Mouse (Mus musculus): ENCODE data around the gene Ccdc154. TPM values are rescaled to one million over a fixed set of nuclear protein-coding genes. Genes with fewer than 3 reads are reported as not detected.

The Ccdc154 gene
- polyA plus RNA-seq, 1 experiment = not detected

DNA sequence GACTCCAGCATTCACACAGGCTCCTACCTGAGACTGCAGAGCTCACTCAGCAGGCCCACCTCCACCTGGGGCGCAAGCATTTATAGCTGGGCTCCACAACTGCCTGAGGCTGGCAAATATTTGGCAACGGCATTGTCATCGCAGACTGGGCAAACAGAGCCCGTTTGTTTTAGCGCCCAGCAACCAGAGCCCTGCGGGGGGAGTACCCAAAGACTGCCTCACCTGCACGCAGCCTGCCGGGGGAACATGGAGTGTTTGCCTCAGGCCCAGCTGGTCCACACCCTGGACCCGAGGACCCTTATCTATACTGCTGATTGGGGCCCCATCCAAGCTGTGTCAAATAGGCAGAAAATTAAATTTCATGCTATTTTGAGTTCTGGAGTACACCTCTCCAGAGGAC lies 13.2 kb downstream of the Ccdc154 start, which contains the start of gene Gm38655:
Gene Gm38655 (minus strand): TSS at position 61 of the 400 bp plus-strand sequence.
- no peak within 1 kb of the TSS for H3K4me3 ChIP-seq (replicated peaks; ENCODE audit: extremely low read depth, low read depth, low read length)
- 56% methylated on average over 9 of the region's 9 CpGs for WGBS
- H3K4me1 ChIP-seq (ENCODE audit: control insufficient read depth, insufficient read depth, low read length) = no peaks in the 10 kb centered on the region
- peak; percentile 43 for DNase-seq
- no peak for TF ChIP-seq CTCF (IDR thresholded peaks at IDR 0.05; ENCODE audit: insufficient read depth, low read length)
- no peak; the same call in 1 of the 2 replicates for TF ChIP-seq POLR2A (IDR thresholded peaks at IDR 0.05; ENCODE audit: borderline replicate concordance, extremely low read depth, low read depth, low read length)

DNA sequence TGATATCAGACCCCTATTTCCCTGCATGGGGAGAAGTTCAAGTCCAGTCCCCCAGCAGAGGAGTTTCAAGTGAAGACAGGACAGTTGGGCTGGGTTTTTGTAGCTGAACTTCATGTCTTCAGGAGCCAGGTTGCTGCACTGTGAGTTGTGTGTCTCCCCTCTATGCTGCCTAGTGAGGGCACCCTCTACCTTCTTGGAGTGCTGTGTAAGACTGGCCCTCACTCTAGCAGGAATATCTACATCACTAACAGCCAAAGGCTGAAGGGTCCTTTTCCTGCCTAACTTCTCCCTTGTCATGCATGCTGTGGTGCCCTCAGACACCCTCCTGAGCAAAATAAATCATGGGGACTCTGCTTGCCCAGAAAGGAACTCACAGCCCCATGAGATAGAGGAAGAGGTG lies 21.0 kb downstream of the Ccdc154 start:
- no peak for DNase-seq
- no peak for TF ChIP-seq POLR2A (IDR thresholded peaks at IDR 0.05; ENCODE audit: borderline replicate concordance, extremely low read depth, low read depth, low read length)
- no peak for TF ChIP-seq CTCF (IDR thresholded peaks at IDR 0.05; ENCODE audit: insufficient read depth, low read length)
- no peak overlapping the region for H3K4me3 ChIP-seq (replicated peaks; ENCODE audit: extremely low read depth, low read depth, low read length)
- peaks cover 5% of the 10 kb centered on the region for H3K4me1 ChIP-seq (ENCODE audit: control insufficient read depth, insufficient read depth, low read length)

DNA sequence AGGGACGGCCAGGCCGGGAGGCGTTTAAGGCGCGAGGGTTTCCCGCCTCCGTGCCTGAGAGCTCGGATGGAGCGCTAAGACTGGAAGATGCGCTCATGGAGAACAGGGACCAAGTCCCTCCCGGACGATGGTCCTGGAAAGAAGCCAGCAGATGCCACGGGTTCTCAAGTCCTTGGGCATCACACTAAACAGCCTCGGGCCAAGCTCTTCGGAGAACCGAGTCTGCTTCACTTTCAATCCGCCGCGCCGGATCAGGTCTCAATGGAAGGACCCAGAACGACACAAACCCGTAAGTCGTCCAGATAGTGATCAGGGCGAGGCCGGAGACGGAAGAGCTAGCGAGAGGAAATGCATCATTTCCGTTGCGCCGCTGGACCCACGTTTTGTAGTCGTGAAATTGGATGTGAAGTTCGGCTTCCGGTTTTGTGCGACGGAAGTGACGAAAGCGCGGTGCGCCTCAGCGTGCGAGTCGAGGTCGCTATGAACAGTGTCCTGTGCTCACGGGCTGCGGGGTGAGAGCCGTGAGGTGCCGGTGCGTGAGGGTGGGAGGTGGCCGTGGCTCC lies 21.9 kb downstream of the Ccdc154 start, which contains the start of gene BC003965:
Gene BC003965 (plus strand): TSS at position 426 of the 563 bp plus-strand sequence.
- WGBS = under 1% methylated on average over 50 of the region's 50 CpGs
- Histone ChIP-seq H3K4me1 (ENCODE audit: control insufficient read depth, insufficient read depth, low read length) (peaks cover 5% of the 10 kb centered on the region), H3K4me3 (replicated peaks; ENCODE audit: extremely low read depth, low read depth, low read length) (peak within 1 kb of the TSS; percentile 84)
- DNase-seq = peak; percentile 98
- TF ChIP-seq CTCF (IDR thresholded peaks at IDR 0.05; ENCODE audit: insufficient read depth, low read length) = no peak
- TF ChIP-seq POLR2A (IDR thresholded peaks at IDR 0.05; ENCODE audit: borderline replicate concordance, extremely low read depth, low read depth, low read length) = peak; percentile 95

DNA sequence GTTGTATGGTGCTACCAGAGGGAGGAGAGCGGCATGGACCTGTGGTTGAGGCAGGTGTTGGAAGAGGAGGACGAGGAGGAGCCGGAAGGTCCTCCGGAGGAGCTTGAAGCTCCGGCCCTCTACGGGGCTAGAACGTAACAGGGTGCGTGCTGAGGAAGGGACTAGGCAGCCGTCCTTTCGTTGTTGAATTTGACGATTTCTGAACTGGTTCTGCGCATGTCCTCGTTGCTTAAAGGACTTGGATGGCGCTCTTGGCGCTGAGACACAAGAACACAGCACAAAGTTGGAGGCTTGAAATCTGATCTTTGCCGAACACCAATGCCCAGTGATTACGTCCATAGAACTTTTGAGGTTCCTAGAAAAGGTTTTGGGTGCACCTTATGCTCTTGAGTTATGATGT lies 22.7 kb downstream of the Ccdc154 start:
- H3K4me3 ChIP-seq (replicated peaks; ENCODE audit: extremely low read depth, low read depth, low read length) = peak overlapping the region; percentile 84
- WGBS = 7% methylated on average over 17 of the region's 17 CpGs
- no peak for DNase-seq
- peaks cover 8% of the 10 kb centered on the region for H3K4me1 ChIP-seq (ENCODE audit: control insufficient read depth, insufficient read depth, low read length)
- TF ChIP-seq POLR2A (IDR thresholded peaks at IDR 0.05; ENCODE audit: borderline replicate concordance, extremely low read depth, low read depth, low read length) (no peak), CTCF (IDR thresholded peaks at IDR 0.05; ENCODE audit: insufficient read depth, low read length) (no peak)

DNA sequence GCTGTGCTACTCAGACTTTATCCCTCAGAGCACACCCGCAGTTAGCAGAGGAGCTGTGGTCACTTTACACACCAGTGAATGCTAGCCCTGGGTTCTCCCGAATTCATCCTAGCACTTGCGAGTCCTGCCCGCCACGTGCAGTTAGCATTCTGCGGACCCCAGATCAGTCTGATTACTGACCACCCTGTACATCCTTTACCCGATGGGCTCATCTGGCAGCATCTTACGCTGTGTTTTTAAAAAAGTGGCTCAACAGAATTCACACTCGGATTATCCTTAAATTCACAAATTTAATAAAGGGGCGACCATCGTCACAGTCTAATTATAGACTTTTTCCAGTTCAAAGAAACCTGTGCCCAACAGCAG lies 25.5 kb downstream of the Ccdc154 start:
- TF ChIP-seq POLR2A (IDR thresholded peaks at IDR 0.05; ENCODE audit: borderline replicate concordance, extremely low read depth, low read depth, low read length) = no peak
- TF ChIP-seq CTCF (IDR thresholded peaks at IDR 0.05; ENCODE audit: insufficient read depth, low read length) = no peak
- H3K4me3 ChIP-seq (replicated peaks; ENCODE audit: extremely low read depth, low read depth, low read length) = peak overlapping the region; percentile 87
- no peak for DNase-seq
- peaks cover 8% of the 10 kb centered on the region for H3K4me1 ChIP-seq (ENCODE audit: control insufficient read depth, insufficient read depth, low read length)
- 7% methylated on average over 11 of the region's 11 CpGs for WGBS

DNA sequence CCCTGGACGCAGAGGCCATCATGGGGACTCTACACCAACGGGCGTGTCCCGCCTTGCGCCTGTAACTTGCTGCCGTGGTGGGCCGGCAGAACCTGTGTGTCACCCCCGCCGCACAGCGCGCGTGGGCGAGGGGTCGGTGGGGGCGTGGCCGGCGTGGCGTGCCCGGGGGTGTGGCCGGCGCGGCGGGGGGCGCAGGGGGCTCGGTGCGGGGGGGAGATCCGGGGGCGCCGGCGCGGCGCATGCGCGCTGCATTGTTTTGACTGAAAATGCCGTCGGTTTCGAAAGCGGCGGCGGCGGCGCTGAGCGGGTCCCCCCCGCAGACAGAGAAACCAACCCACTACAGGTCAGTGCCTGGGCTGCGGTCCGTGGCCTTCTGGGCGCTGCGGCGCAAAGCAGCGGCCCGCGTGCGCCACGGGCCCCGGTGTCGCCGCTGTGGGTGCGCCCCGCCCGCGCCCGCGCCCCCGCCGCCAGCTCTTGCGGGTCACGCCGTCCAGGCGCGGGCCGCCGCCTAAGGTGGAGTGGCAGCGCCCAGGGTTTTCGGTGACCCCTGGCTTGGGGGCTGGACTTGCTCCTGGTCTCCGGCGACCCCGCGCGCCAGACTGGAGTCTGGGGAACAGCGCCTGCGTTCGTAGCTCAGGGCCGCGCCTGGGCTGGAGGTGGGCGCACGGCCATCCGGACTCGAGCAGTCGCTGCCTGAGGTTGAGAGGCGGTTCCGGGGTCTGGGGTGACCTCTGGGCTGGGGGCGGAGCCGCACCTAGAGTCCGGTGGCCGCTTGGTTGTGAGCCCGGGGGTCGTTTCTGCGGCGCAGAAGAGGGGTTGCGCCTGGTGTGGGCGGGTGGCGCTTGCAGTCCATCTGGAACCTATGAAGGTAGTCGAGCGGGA lies 26.1 kb downstream of the Ccdc154 start, which contains the start of gene Unkl:
Gene Unkl (plus strand): TSS at position 248 of the 882 bp plus-strand sequence.
- H3K4me1 ChIP-seq (ENCODE audit: control insufficient read depth, insufficient read depth, low read length) = peaks cover 8% of the 10 kb centered on the region
- under 1% methylated on average over 95 of the region's 104 CpGs for whole genome bisulfite sequencing
- DNase-seq = peak; percentile 71
- peak within 1 kb of the TSS; percentile 87 for H3K4me3 ChIP-seq (replicated peaks; ENCODE audit: extremely low read depth, low read depth, low read length)
- 0 out of 2 replicates have a peak, but pooled peaks have one; percentile 4 for TF ChIP-seq POLR2A (IDR thresholded peaks at IDR 0.05; ENCODE audit: borderline replicate concordance, extremely low read depth, low read depth, low read length)
- TF ChIP-seq CTCF (IDR thresholded peaks at IDR 0.05; ENCODE audit: insufficient read depth, low read length) = no peak

DNA sequence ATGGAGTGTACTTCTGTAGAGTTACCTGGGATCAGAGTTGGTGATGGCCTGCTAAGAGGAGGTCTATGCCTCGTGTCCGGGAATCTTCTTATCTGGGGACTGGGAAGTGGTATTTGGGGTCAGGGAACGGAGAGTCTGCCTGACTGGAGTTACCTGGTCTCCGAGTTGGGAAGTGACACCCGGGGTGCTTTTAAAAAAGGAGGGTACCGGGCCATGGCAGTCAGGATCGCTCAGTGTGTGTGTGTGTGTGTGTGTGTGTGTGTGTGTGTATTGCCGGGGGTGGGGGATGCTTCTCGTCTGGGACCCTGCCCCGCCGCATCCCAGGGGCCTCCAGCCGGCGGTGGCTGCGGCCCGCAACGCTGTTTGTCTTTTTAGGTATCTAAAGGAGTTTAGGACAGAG lies 26.8 kb downstream of the Ccdc154 start:
- peaks cover 8% of the 10 kb centered on the region for H3K4me1 ChIP-seq (ENCODE audit: control insufficient read depth, insufficient read depth, low read length)
- DNase-seq = no peak
- H3K4me3 ChIP-seq (replicated peaks; ENCODE audit: extremely low read depth, low read depth, low read length) = peak overlapping the region; percentile 87
- no peak for TF ChIP-seq POLR2A (IDR thresholded peaks at IDR 0.05; ENCODE audit: borderline replicate concordance, extremely low read depth, low read depth, low read length)
- no peak for TF ChIP-seq CTCF (IDR thresholded peaks at IDR 0.05; ENCODE audit: insufficient read depth, low read length)
- 2% methylated on average over 14 of the region's 16 CpGs for WGBS

DNA sequence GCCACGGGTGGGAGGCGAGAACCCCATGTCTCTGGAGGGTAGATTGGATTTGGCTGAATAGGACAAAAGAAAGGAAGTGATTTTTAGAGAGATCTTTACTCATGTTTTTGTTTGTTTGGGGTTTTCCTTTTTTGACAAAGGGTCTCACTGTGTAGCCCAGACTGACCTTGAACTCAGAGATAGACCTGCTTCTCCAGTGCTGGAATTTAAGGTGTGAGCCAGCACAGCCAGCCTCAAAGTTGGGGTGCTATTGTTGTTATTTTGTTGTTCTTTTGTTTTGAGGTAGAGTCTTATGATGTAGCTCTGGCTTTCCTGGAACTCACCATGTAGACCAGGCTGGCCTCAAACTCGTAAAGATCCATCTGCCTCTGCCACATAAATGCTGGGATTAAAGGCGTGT lies 40.1 kb downstream of the Ccdc154 start:
- TF ChIP-seq CTCF (IDR thresholded peaks at IDR 0.05; ENCODE audit: insufficient read depth, low read length) = no peak
- H3K4me1 ChIP-seq (ENCODE audit: control insufficient read depth, insufficient read depth, low read length) = no peaks in the 10 kb centered on the region
- DNase-seq = no peak
- no peak overlapping the region for H3K4me3 ChIP-seq (replicated peaks; ENCODE audit: extremely low read depth, low read depth, low read length)
- WGBS = 94% methylated on average over 4 of the region's 4 CpGs

DNA sequence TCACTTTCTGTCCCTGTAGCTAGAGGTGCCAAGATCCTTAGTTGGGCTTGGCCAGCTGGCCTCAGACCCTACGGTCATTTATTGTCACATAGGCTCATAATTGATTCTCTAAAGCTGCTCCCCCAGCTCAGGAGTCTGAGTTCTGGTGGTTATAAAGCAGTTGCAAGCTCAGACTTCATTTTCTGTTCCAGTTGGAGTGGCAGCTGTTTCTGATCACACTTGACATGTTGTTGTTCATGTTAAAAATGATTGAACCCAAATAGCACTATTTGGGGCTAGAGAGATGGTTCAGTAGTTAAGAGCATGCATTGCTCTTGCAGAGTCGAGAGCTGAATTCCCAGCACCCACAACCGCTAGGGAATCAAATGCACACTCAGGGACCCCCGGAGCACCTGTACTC lies 47.7 kb downstream of the Ccdc154 start:
- DNase-seq = no peak
- no peak overlapping the region for H3K4me3 ChIP-seq (replicated peaks; ENCODE audit: extremely low read depth, low read depth, low read length)

More for the DNA sequence above, 47.7 kb downstream of the Ccdc154 start:
- no peak for TF ChIP-seq POLR2A (IDR thresholded peaks at IDR 0.05; ENCODE audit: borderline replicate concordance, extremely low read depth, low read depth, low read length)
- no peak for TF ChIP-seq CTCF (IDR thresholded peaks at IDR 0.05; ENCODE audit: insufficient read depth, low read length)
- WGBS = 79% methylated on average over 4 of the region's 4 CpGs
- H3K4me1 ChIP-seq (ENCODE audit: control insufficient read depth, insufficient read depth, low read length) = no peaks in the 10 kb centered on the region
